In genomic region chr16:85822330-85822916, GRCm38 (mm10) we compare ENCODE assay signal across 26 mouse cellular contexts. TPM values are rescaled to one million over a fixed set of nuclear protein-coding genes. Genes with fewer than 3 reads are reported as not detected.
DNase-seq lines count a peak whose midpoint lies in the region; ATAC-seq and TF ChIP-seq lines count a peak whose summit lies in the region.
"Had no signal": no experiment of that assay in that cellular context is flagged by ENCODE, and none has a peak within 500 bp of the region (broad histone marks: within the 10 kb centered on the region; RNA-seq: fewer than 3 reads in every experiment).

No protein-coding gene starts in this region.

- peak; percentile 39 for DNase-seq in 3T3-L1 (ENCODE audit: low read depth, low spot score)
- DNase-seq in CH12.LX (ENCODE audit: extremely low read depth): no peak
- DNase-seq in G1E (ENCODE audit: low spot score): no peak
- no peak for DNase-seq in ovary, postnatal 36 days (ENCODE audit: low spot score)
- DNase-seq: adrenal gland, adult 2 months; adrenal gland, postnatal 10 days; adrenal gland, postnatal 25 days; B cell, adult 2 months; cerebellum, adult 11 months; cerebellum, adult 18-20 months; cerebellum, adult 8-10 months; cerebellum, adult 9-11 months; cerebellum, postnatal 14 days; cerebellum, postnatal 36 days; embryo, embryonic 11 days; forebrain, postnatal 0 days had no signal

- TF ChIP-seq RAD21 in CH12.LX (IDR thresholded peaks at IDR 0.05; ENCODE audit: low read depth, low read length): no peak

- TF ChIP-seq EP300 in CH12.LX (IDR thresholded peaks at IDR 0.05; ENCODE audit: low read length): no peak

- TF ChIP-seq POLR2A in CH12.LX (IDR thresholded peaks at IDR 0.05; ENCODE audit: low read depth, low read length): no peak

- H3K4me1 ChIP-seq in CH12.LX (ENCODE audit: control insufficient read depth in 1 of 2, insufficient read depth in 2 of 2): no peaks in the 10 kb centered on the region
- peaks cover 9% of the 10 kb centered on the region; the same call in 1 of the 2 replicates for H3K4me1 ChIP-seq in G1E (ENCODE audit: insufficient read depth, low read depth, low read length)
- no peaks in the 10 kb centered on the region for H3K4me1 ChIP-seq in forebrain, embryonic 12.5 days
- no peaks in the 10 kb centered on the region for H3K4me1 ChIP-seq in intestine, embryonic 15.5 days (replicated peaks)
- H3K4me1 ChIP-seq: embryonic facial prominence, embryonic 13.5 days; embryonic facial prominence, embryonic 15.5 days; forebrain, embryonic 10.5 days; forebrain, embryonic 13.5 days; forebrain, embryonic 15.5 days had no signal

- ATAC-seq in G1E (ENCODE audit: extremely low read depth, insufficient number of reproducible peaks, low FRiP score, poor library complexity, severe bottlenecking): peak; percentile 71
- no peak for ATAC-seq in forebrain, embryonic 12.5 days (ENCODE audit: low FRiP score)
- no peak for ATAC-seq in intestine, embryonic 15.5 days
- ATAC-seq: CD4-positive, CD25-positive, alpha-beta regulatory T cell, adult 4 months; forebrain, embryonic 13.5 days; forebrain, embryonic 15.5 days; forebrain, postnatal 0 days had no signal

- H3K4me3 ChIP-seq in CH12.LX (replicated peaks in 1 of 3; ENCODE audit: low read depth in 2 of 3, low read length in 2 of 3, poor library complexity in 1 of 3): no peak overlapping the region
- H3K4me3 ChIP-seq in G1E (ENCODE audit: low read depth, low read length): no peak overlapping the region
- no peak overlapping the region for H3K4me3 ChIP-seq in forebrain, embryonic 12.5 days (replicated peaks)
- no peak overlapping the region for H3K4me3 ChIP-seq in intestine, embryonic 15.5 days (replicated peaks)
- H3K4me3 ChIP-seq: embryonic facial prominence, embryonic 13.5 days; embryonic facial prominence, embryonic 15.5 days; erythroblast, embryonic 14.5 days; forebrain, embryonic 10.5 days; forebrain, embryonic 13.5 days; forebrain, embryonic 15.5 days had no signal

- H3K9me3 ChIP-seq in CH12.LX (replicated peaks; ENCODE audit: low read length): no peaks in the 10 kb centered on the region
- H3K9me3 ChIP-seq in G1E (replicated peaks): no peaks in the 10 kb centered on the region
- H3K9me3 ChIP-seq in forebrain, embryonic 12.5 days: no peaks in the 10 kb centered on the region
- H3K9me3 ChIP-seq in intestine, embryonic 15.5 days: no peaks in the 10 kb centered on the region
- H3K9me3 ChIP-seq: embryonic facial prominence, embryonic 13.5 days; embryonic facial prominence, embryonic 15.5 days; forebrain, embryonic 10.5 days; forebrain, embryonic 13.5 days; forebrain, embryonic 15.5 days had no signal

- no peaks in the 10 kb centered on the region for H3K36me3 ChIP-seq in CH12.LX (replicated peaks in 1 of 2; ENCODE audit: control insufficient read depth in 1 of 2, insufficient read depth in 1 of 2, low read length in 1 of 2)
- no peaks in the 10 kb centered on the region for H3K36me3 ChIP-seq in G1E (replicated peaks)
- no peaks in the 10 kb centered on the region for H3K36me3 ChIP-seq in forebrain, embryonic 12.5 days (replicated peaks)
- no peaks in the 10 kb centered on the region for H3K36me3 ChIP-seq in intestine, embryonic 15.5 days
- H3K36me3 ChIP-seq: embryonic facial prominence, embryonic 13.5 days; embryonic facial prominence, embryonic 15.5 days; forebrain, embryonic 10.5 days; forebrain, embryonic 15.5 days had no signal

- H3K27ac ChIP-seq in CH12.LX (ENCODE audit: insufficient read depth, low read depth): no peak overlapping the region
- H3K27ac ChIP-seq in forebrain, embryonic 12.5 days: no peak overlapping the region
- no peak overlapping the region for H3K27ac ChIP-seq in intestine, embryonic 15.5 days
- H3K27ac ChIP-seq: embryonic facial prominence, embryonic 13.5 days; embryonic facial prominence, embryonic 15.5 days; forebrain, embryonic 10.5 days; forebrain, embryonic 13.5 days; forebrain, embryonic 15.5 days had no signal

- no peak for TF ChIP-seq CTCF in CH12.LX (conservative IDR thresholded peaks at IDR 0.05 in 1 of 2, IDR thresholded peaks at IDR 0.05 in 1 of 2; ENCODE audit: low read depth in 2 of 2, low read length in 2 of 2)
- no peak for TF ChIP-seq CTCF in G1E (IDR thresholded peaks at IDR 0.05; ENCODE audit: low read depth, low read length)

- no peaks in the 10 kb centered on the region for H3K27me3 ChIP-seq in CH12.LX (replicated peaks)
- H3K27me3 ChIP-seq in G1E (ENCODE audit: insufficient read depth, low read length): no peaks in the 10 kb centered on the region
- no peaks in the 10 kb centered on the region for H3K27me3 ChIP-seq in forebrain, embryonic 12.5 days
- H3K27me3 ChIP-seq in intestine, embryonic 15.5 days (replicated peaks): no peaks in the 10 kb centered on the region
- H3K27me3 ChIP-seq: embryonic facial prominence, embryonic 15.5 days; forebrain, embryonic 13.5 days; forebrain, embryonic 15.5 days had no signal

- no peak overlapping the region for H3K9ac ChIP-seq in CH12.LX (ENCODE audit: insufficient read depth, low read depth)
- no peak overlapping the region for H3K9ac ChIP-seq in forebrain, embryonic 12.5 days
- H3K9ac ChIP-seq in intestine, embryonic 15.5 days: no peak overlapping the region
- H3K9ac ChIP-seq: embryonic facial prominence, embryonic 13.5 days; embryonic facial prominence, embryonic 15.5 days; forebrain, embryonic 13.5 days; forebrain, embryonic 15.5 days; forebrain, postnatal 0 days had no signal

- H3K4me2 ChIP-seq in CH12.LX (ENCODE audit: insufficient read depth, low read depth, poor library complexity, severe bottlenecking): no peak overlapping the region
- H3K4me2 ChIP-seq in forebrain, embryonic 12.5 days: no peak overlapping the region
- no peak overlapping the region for H3K4me2 ChIP-seq in intestine, embryonic 15.5 days (replicated peaks)
- H3K4me2 ChIP-seq: embryonic facial prominence, embryonic 13.5 days; embryonic facial prominence, embryonic 15.5 days; forebrain, embryonic 13.5 days; forebrain, embryonic 15.5 days had no signal

- H3K79me2 ChIP-seq in CH12.LX (replicated peaks; ENCODE audit: control insufficient read depth, extremely low read depth, insufficient read depth, poor library complexity, severe bottlenecking): no peaks in the 10 kb centered on the region

- dilution Hi-C loops in CH12.LX (cut with MboI; ENCODE audit: extremely low pct_ligation_motif_present, extremely low pct_unique_long_range_greater_than_20kb, low sequenced_read_pairs): no loop called here

- in situ Hi-C loops in CH12.LX (cut with MboI; ENCODE audit: low pct_ligation_motif_present, low pct_unique_long_range_greater_than_20kb, low sequenced_read_pairs): loop anchor here (25.0 kb wide), 2 partner anchors 490 to 1565 kb away; no protein-coding TSS in a partner anchor

- 83% methylated on average over 5 of the region's 5 CpGs for WGBS in forebrain, embryonic 12.5 days
- WGBS in intestine, embryonic 15.5 days: 71% methylated on average over 5 of the region's 5 CpGs

TF ChIP-seq in CH12.LX, 34 proteins besides CTCF, POLR2A, EP300 and RAD21:
- TF ChIP-seq ZNF384 (IDR thresholded peaks at IDR 0.05; ENCODE audit: low read depth, low read length): no peak
- TF ChIP-seq JUND (conservative IDR thresholded peaks at IDR 0.05; ENCODE audit: low read depth, low read length): no peak
- TF ChIP-seq MAFK (IDR thresholded peaks at IDR 0.05; ENCODE audit: insufficient replicate concordance, low read length): peak; percentile 62; the same call in 1 of the 2 replicates

RNA-seq across cellular contexts. Expression of gene Adamts1, which starts 19.5 kb away (rescaled TPM):
- total RNA-seq in CH12.LX (2012; rRNA removed) (not detected in 2 replicates), CH12.LX (2014; rRNA removed) (not detected in 2 replicates), G1E (2014; fragmentation: Nextera tagmentation) (not detected in 2 replicates), G1E (2017) (0.06 and 0.11 TPM in 2 replicates)
- polyA plus RNA-seq in CH12.LX (2012; ENCODE audit: insufficient read length, low read depth) (not detected in 2 replicates), G1E (2012) (not detected in 2 replicates)
- polyA plus RNA-seq in forebrain, embryonic 12.5 days (2016; fragmentation: Nextera tagmentation; extraction: Ambion mirVana): 10.3 and 14.3 TPM in 2 replicates
- 29.6 and 31.4 TPM in 2 replicates for polyA plus RNA-seq in intestine, embryonic 15.5 days (2015; fragmentation: Nextera tagmentation; extraction: Ambion mirVana)
- total RNA-seq: MEL had no signal
- polyA plus RNA-seq: CD4-positive, CD25-positive, alpha-beta regulatory T cell, adult 4 months; erythroblast, embryonic 14.5 days had no signal

Comparison
In these comparisons a context has a peak if more than half of its experiments do, and no peak if none do; other contexts are left out.
1. RNA of gene Adamts1, which starts 19.5 kb away (polyA plus RNA-seq): 29.6 to 31.4 TPM in intestine, embryonic 15.5 days and 10.3 to 14.3 TPM in forebrain, embryonic 12.5 days; not detected in CH12.LX and not detected in G1E; every median in the first group is over 10 times any median in the second.